Mouse (Mus musculus) cerebellum, adult 2 months (tissue): ENCODE results near the gene Ccnb2.

Experiments
- CTCF ChIP-seq: fragments of 200-500 bp; IDR thresholded peaks from 2 replicates; pipeline ENCODE4 v1.5.1; 2011; ENCODE audit warnings: low read depth, mild to moderate bottlenecking, control low read depth, low read length, moderate library complexity, borderline replicate concordance; ENCODE audit not compliant: insufficient read depth
- POLR2A ChIP-seq: fragments of 200-500 bp; IDR thresholded peaks from 2 replicates; pipeline ENCODE4 v1.6.1; 2011; ENCODE audit warnings: low read length, control low read depth, borderline replicate concordance; ENCODE audit not compliant: insufficient read depth

GRCm38 (mm10) chr9:70359402-70360131 lies 61.8 kb downstream of the Ccnb2 start:
- TF ChIP-seq CTCF (no peak), POLR2A (no peak)
